Mouse (Mus musculus) common myeloid progenitor, adult 5-6 weeks (primary cell): ENCODE data around the gene Mocs1. TPM values are rescaled to one million over a fixed set of nuclear protein-coding genes. Genes with fewer than 3 reads are reported as not detected.
A peak's percentile ranks its signal among the peaks of the same experiment; 100 is the strongest.

Experiments used
- ATAC-seq: replicated peaks from 2 replicates; pipeline ENCODE4 v1.8.0; 2016; ENCODE audit warnings: low read depth, mild to moderate bottlenecking, moderate TSS enrichment, inconsistent platforms; ENCODE audit not compliant: poor library complexity, severe bottlenecking
- total RNA-seq: library from RNA; stranded (forward); fragments of 200-1000, 187-1606 nt; gene quantifications from 2 replicates; pipeline ENCODE4 v1.2.3, GENCODE M21; 2017

The Mocs1 gene
- total RNA-seq: 9.3 and 11.6 TPM in 2 replicates

DNA sequence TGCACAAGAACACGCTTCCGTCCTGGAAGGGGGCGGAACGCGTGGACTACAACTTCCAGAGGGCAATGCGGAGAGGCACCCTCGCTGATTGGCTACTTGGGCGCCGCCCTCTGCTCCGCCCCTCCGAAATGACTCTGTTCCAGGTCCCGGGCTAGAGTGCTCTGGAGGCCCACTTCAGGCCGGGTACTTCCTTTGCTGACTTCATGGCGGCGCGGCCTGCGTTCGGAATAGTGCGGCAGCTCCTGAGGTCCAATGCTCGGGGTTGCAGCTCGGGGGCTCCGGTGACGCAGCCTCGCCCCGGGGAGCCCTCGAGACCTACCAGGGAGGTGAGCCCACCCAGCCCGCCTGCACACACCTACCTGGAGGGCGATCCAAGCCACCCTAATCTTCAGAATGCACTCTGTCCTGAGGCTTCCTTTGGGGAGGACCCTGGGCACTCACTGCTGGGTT is at the start of gene Mocs1:
Gene Mocs1 (plus strand): TSS at position 124 of the 450 bp plus-strand sequence.
- peak; percentile 96 for ATAC-seq

DNA sequence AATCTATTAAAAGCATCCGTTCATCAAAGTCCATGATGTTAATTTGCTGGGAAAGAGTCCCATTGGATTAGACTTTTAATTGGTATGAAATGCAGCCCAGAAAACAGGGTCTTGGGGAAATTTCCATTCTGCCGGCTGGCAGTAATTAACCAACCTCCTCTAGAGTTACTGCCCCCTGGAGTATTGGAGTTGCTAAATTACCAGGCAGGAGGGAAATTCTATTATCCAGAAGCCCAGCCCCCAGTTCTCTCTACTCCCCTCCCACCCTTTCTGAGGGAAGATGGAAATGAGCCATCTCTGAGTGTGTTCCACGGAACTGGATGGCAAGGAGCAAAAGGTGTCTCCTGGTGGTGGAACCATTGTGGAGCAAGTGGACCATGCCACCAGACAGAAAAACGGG is 48.5 kb upstream of the Mocs1 start:
- no peak for ATAC-seq

DNA sequence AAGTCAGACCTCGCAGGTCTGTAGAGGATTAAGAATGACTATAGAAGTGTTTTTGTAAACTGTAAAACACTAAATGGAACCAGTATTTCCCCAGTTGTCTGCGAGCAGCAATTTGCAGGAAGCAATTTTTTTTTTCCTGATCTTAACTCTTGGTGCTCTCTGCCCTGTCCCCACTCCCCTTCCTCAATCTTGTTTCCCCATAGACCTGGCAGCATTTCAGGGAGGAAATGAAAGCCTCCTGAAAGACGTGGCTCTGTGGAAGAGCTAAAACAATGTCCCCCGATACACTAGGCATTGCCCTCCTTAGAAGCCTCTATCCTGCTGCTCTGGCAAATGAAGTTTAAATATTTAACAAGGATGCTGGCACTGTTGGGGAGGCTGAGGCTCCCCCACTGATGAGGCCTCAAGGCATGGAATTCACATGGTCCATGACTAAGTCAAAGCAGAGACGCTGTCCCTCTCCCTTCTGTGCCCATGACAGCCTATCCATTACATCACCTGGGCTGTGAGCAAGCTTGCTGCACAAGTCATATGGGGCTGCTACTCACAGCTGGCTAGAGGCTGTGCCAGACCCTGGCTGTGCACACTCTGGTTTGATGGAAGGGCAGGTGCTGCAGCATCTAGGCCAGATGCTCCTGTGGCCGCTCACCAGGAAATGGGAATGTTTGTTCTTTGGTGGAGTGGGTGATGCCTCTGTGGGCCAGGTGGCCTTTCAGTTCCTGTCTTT is 43.8 kb upstream of the Mocs1 start:
- peak; percentile 65 for ATAC-seq

GRCm38 (mm10) chr17:49387741-49388140 is 40.4 kb upstream of the Mocs1 start:
- ATAC-seq: no peak

DNA sequence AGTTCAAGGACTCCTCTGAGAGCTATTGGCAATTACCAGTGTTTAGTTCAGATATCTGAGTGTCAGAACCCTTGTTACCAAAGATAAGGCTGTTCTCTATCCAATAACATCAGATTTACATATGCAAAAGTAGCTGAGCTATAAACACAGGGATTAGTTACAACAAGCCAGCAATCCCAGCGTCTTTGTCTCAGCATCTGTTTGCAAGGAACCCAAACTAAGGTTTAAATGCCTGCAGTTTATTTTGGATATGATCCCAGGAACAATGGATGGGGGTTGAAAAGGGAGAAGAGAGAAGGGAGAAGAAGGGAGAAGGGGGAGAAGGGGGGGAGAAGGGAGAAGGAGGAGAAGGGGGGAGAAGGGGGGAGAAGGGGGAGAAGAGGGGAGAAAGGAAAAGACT is 35.4 kb upstream of the Mocs1 start:
- no peak for ATAC-seq

DNA sequence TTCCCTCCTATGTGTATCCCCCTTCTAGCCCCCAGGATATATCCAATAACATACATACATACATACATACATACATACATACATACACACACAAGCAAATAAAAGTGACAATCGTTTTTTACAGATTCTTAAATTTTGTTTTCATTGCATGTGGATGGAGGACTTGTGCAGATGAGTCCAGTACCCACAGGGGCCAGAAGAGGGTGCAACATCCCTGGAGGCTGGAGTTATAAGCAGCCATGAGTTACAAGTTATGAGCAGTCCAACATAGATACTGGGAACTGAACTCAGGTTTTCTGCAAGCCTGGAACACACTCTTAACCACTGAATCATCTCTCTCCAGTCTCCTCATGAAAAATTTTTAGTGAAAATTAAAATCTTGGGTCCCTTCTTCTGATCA is 33.3 kb upstream of the Mocs1 start:
- ATAC-seq: peak; percentile 63

- ATAC-seq: no peak
Observed at GRCm38 (mm10) chr17:49399605-49400004, 28.6 kb upstream of the Mocs1 start.

- ATAC-seq: peak; percentile 60
Observed at GRCm38 (mm10) chr17:49400130-49400529, 28.0 kb upstream of the Mocs1 start.

- ATAC-seq: peak; percentile 85
Observed at GRCm38 (mm10) chr17:49403151-49403550, 25.0 kb upstream of the Mocs1 start.

DNA sequence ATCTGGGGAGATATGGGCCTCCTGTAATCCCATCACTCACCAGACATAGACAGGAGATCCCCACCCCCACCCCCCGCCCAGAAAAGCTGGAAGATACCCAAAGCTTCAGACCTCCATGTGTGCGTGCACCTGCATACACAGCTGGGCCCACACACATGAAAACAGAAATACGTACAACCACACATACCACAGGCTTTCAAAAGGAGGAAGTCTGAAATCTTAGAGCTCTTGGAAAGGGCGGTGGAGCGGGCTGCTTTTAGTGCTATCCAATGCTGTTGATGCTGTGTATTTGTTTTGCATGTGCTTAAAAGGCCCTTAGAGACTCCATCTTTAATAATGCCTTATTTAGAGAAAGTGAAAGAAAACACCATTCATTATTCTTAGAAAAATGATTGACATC is 22.2 kb upstream of the Mocs1 start:
- ATAC-seq: peak; percentile 95

DNA sequence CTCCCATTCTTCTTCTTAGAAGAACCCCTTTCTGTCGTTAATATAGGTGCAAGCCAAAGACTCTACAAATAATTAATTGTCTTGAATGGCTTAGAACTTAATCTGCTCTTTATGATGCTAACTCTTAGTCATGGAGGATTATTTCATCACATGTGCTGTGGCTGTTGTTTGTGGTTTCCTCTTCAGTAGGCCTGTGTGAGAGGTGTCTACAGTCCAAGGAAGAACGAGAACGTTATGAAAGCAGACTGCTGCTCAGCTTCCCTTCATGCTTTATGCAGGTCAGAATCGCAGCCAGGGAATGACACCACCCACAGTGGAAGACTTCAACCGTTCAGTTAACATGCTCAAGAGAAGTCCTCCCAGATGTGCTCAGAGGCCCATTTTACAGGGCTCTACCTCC is 15.2 kb upstream of the Mocs1 start:
- peak; percentile 92 for ATAC-seq

GRCm38 (mm10) chr17:49413554-49413953 is 14.6 kb upstream of the Mocs1 start:
- peak; percentile 59; the same call in 1 of the 2 replicates for ATAC-seq

GRCm38 (mm10) chr17:49416228-49416627 is 11.9 kb upstream of the Mocs1 start:
- no peak for ATAC-seq

DNA sequence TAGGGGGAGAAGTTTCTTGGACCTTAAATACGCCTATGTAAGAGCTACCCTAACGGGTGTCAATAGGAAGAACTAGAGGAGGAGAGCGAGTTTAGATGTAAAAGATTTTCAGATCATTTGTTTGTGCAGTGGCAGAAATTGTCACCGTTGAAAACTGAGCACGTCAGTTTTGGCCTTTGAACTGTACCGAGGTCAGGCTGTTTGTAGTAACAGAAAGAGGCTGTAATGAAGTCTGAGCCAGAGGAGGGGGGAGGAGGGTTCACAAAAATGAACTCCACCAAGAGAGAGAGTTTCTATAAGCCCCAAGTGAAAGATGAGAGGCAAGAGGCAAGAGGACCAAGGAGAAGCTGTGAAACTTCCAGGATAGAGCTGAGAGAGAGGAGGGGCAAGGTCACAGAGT is 8.3 kb upstream of the Mocs1 start:
- ATAC-seq: no peak

GRCm38 (mm10) chr17:49422286-49423066 is 5.7 kb upstream of the Mocs1 start:
- ATAC-seq: no peak

- no peak for ATAC-seq
Observed at GRCm38 (mm10) chr17:49423067-49423325, 5.2 kb upstream of the Mocs1 start.

DNA sequence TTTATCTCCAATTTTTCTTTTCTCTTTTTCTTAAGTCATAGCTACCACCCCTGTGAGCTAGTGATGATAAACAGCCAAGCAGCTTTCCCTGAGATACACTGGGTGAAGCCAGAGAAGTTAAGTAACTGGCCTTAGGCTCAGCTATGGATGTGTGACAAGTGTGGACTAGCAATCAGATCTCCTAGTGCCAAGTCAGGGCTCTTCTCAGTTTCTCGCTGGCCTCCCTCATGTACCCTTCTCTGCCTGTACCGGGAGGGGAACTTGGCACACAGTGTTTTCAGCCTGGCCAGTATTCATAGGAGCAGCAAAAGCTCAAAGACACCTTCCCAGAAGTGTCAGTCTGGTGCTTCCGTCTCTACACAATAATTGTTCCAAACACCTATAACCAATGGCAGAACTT is 4.3 kb upstream of the Mocs1 start:
- ATAC-seq: no peak

DNA sequence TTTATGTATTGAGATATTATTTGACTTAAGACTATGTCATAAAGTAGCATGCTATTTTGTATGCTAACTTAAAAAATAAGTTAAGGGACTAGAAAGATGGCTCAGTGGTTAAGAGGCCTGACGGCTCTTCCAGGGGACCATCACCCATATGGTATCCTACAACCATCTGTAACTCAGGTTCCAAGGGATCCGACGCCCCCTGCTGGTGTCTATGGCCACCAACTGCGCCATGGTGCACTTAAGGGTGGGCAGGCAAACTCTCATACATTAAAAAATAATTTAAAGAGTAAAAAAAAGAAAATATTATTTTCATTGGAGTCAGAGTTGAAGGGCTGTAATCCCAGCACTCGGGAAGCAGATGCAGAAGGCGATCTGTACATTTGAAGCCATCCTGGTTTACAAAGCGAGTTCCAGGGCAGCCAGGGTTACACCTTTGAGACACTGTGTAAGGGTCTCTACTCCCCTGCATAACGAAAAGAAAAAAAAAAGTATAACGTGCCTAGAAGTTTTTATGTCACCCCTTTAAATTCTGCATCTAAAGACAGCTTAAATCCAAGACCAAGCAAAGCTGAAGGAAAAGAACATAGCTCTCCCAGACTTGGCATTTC is 427 bp upstream of the Mocs1 start:
- ATAC-seq: 0 out of 2 replicates have a peak, but pooled peaks have one; percentile 23

GRCm38 (mm10) chr17:49428751-49429415 is 721 bp downstream of the Mocs1 start:
- peak; percentile 46 for ATAC-seq

DNA sequence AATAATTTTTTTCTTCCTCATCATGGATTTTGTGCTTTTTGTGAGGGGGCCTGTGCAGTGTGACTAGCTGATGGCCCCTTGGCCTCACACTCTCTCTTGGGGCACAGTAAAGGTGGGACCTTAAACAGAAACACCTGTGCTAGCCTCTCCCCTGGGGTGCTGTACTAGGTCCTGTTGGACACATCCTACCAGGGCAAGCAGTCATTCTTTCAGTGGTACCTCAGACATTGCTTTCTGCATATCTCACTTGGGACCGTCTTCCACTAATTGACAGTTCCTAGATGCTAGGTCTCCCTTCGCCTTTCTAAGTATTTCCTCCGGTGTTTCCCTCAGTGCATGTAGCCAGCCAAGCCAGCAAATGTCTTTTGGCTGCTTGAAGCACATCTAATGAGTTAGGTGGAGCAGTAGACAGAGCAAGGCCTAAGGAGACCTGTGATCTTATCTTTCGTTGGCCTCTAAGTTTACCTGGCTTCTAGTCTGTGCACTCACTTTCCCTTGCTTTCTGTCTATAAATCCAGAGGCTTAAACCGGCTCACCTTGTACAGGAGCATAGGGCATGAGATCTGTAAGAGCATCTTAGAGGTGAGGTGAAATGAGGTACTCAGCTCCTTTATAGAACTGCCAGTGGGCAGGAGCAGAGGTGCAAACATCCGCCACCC is 1.4 kb downstream of the Mocs1 start:
- no peak for ATAC-seq
